Mouse (Mus musculus) gastrocnemius, postnatal 14 days (tissue): ENCODE data around the gene Rasgef1b. TPM values are rescaled to one million over a fixed set of nuclear protein-coding genes. Genes with fewer than 3 reads are reported as not detected.

ENCODE experiments used
- DNase-seq: peaks from one replicate; pipeline ENCODE4 v3.0.0; 2021; ENCODE audit warnings: mixed read lengths
- intact Hi-C: fragments of 180-260 bp; cut with DNase I; formaldehyde crosslinking; loops from one replicate; pipeline ENCODE4 v1.15.1; 2025; ENCODE audit warnings: low total_unique reads
- total RNA-seq, 2 experiments: library from RNA; stranded (reverse); gene quantifications; 2 replicates each; pipeline ENCODE4 v1.2.3; 2021

Rasgef1b gene
- total RNA-seq, 2 experiments from 2014 or later = 1.2 to 1.7 TPM

DNA sequence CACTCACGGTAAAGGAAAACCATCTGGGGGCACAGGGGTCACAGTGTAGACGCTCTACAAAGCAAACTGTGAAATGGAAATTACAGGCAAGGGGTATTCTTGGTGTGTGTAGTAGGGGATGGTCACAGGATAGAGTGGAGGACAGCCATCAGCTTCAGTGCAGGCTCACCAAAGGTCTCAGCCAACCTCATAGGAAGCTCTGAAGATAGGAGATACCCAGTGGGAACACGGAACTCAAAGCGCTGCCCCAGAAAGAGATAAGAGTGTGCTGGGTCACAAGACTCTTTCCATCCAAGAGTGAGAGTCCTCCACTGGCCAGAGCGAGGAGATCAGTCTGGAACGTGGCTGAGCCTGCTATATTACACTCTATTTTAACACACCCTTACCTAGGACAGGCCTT, 166.8 kb downstream of the Rasgef1b start:
- no peak for DNase-seq
- intact Hi-C loops = no loop called here

DNA sequence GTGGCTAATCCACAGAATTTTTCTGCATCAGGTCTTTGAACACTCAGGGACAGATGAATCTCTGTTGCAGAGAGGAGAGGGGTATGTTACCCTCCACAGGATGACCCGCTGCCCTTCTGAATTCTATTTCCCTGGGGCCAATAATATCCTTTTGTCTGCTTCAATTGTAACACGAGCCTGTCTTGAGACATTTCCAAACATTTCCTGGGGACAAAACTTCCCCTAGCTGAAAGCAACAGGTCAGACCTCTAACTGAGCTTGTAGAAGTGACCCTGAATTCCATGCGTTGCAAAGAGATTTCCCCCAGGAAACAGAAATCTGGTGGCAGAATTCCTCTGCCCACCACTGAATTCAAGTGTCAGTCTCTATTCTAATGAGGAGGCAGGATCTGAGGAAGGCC, 169.1 kb downstream of the Rasgef1b start:
- intact Hi-C loops = no loop called here
- DNase-seq = no peak

DNA sequence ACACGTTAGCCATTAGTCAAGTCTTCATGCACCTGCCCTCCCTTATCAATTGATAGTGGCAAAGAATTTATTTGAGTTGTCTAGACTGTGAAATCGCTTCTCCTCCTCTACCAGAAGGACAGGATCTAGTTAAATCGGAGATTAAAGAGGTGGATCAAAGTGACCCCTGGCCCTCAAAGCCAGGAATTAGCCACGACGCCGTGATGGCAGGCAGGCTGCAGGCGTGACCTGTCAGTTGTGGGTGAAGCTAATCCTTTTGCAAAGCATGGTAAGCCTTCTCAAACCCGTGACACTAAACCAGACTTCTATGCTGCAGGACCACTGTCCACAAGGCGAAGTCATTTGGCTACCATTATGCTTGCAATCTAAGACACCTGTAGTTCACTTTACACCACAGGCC, 170.6 kb downstream of the Rasgef1b start:
- intact Hi-C loops = no loop called here
- no peak for DNase-seq

DNA sequence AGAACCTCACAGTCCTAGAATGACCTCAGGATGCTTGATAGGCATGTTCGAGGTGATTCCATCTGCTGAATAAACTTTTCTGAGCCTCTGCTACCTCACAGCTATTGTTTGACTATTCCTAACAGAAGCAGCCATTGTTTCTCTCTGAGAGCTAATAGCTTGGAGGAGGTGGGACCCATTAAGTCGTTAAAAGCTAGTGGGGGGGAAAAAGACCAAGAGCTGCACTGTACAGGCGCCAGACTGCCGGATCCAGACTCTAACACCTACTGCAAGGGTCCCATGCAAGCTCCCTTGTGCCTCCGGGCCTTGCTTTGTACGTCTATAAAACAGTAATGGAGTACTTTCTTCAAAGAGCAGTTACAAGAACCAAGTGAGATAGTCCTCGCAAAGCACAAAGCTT, 176.2 kb downstream of the Rasgef1b start:
- intact Hi-C loops = no loop called here
- DNase-seq = no peak

DNA sequence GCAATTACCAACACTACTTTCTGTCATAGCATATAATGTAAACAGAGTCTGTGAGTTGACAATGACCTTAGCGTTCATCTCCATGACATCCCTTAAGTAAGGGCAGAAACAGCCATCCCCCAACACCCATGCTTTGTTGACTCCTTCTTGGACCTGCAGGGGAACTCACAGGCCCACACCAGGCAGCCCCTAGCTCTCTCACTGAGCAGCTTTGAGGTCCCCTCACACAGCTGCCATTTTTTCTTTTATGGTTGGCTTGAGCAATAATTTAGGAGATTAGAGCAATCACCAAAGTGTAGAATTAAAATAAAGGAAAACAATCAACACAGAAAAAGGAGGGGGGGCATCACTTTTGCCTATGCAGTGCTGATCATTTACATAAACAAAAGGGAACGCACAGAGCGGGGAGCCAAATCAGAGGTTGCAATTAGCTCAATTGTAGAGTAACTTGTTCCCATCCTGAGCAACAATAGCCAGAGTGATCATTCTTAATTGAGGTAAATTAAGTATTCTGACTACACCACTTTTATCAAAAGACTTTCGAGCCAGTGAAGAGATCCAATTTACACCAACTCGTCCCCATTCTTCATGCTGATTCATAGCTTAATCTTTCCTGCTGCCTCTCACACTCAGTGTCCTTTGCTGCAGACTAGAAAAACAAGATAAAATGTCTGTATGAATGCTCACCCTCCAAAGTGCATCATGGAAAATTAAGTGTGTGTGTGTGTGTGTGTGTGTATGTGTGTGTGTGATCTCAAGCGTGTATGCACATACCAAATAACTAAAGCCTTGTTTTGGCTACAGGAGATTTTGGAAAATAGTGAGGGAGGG, 184.0 kb downstream of the Rasgef1b start:
- intact Hi-C loops = no loop called here
- no peak for DNase-seq

DNA sequence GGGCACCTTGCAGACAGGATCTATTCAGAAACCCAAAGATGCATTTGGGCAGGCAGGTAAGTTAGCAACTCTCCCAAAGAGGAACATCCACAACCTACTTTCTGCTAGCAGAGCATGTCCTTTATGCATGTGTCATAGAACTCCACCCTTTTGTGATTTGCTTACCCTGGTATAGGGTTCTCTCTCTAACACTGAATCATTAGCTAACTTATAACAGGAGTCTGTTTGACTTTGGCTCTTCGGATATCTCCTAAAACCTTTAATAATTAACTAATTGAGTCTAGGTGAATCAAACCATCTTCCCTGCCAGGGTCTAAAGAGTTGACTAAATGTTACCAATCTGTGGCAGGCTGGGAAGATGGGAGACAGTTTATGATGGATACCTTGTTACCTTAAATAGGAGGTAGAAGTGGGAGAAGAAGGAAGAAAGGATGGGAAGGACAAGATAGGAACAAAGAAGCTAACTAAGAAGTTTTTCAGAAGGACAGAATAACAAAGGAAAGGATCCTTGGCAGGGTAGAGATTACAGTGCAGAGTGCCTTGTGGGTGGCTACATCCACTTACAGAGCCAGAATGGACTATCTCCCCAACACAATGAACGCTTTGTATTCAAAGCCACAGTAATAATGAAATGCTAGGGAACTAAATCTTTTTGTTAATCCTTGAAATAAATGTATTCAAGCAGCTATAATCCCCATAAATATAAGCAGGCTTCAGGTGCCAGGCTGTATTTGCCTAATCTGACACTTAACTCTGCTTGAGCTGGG, 186.7 kb downstream of the Rasgef1b start:
- no peak for DNase-seq
- intact Hi-C loops = no loop called here

DNA sequence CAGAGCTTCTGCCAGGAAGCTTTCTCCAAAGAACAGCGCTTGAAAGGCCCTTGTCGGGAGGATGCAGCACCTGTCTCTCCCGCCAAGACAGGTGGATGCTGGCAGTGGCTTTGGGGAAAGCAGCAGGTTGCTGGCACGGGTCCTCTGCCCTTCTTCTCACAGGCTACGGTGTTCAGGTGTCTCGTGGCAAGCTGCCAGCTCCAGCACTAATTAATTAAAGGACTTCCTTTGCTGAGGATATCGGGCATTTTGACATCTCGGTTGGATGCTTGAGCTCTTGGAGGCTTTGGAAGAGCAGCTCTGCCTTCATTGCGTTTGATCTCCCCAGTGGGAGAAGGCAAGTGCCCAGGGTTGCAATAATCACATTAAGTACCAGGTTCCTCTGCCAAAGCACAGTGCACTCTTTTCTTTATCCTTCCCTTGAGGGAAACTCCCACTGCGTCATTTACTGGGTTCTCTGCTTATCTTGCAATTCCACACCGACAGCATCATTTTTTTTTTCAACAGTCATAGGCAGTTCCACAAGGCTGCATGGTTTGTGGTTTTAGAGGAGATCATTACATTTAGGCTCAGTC, 187.5 kb downstream of the Rasgef1b start:
- DNase-seq = no peak
- intact Hi-C loops = no loop called here

DNA sequence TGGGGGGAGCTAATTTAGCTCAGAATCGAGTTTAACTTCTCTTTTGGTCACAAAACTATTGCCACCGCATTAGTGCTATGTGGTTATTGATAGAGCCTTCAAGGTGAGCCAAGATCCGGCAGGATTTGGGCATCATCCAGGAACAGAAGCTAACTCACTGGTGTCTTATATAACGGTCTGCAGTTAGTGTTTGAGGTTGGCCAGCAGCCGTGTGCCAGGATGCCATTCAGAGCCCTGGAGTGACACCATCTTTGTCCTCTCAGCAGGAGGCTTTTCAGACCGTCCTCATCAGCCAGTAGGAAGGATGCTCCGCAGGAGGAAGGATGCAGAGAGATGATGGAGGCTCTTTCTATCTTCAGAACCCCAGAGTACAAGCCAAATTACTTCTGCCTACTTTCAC, 195.4 kb downstream of the Rasgef1b start:
- DNase-seq = no peak

DNA sequence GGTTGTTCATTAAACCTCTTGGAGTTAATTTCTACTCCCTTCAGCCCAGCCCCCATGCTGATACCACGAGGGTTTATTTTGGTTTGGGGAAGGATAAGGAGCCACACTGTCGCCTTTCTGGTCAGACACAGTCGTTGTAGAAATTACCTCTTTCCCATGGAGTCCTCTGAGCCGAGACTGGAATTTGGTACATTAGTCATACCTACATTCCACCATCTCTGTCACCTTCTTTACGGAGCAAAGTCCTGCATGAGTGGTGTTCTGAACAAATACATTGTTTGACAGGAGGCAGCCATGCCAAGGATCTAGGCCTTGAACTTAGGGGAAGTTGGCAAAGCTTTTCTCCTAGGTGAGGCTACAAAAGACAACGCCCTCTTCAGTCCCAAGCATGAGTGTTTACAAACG, 202.1 kb downstream of the Rasgef1b start:
- intact Hi-C loops = no loop called here
- no peak for DNase-seq

More for the DNA sequence above, 195.4 kb downstream of the Rasgef1b start:
- intact Hi-C loops = no loop called here

DNA sequence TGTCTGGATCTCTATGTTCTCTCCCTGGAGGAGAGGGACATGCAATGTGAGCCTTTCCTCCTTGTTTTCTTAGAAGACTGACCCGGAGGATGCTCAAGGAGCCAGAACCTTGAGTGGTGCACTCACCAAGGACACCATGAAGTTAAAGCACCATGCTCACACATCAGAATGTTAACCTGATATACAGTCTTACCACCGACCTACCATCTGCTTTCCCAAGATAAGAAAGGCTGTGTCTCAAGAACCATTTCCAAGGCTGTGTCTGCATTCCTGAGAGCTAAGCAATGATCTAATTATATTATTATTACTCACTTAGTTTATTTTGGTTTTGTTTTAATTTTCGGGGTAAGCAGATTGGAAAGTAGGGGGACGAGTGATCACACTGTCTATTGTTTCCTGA, 203.2 kb downstream of the Rasgef1b start:
- intact Hi-C loops = no loop called here

DNA sequence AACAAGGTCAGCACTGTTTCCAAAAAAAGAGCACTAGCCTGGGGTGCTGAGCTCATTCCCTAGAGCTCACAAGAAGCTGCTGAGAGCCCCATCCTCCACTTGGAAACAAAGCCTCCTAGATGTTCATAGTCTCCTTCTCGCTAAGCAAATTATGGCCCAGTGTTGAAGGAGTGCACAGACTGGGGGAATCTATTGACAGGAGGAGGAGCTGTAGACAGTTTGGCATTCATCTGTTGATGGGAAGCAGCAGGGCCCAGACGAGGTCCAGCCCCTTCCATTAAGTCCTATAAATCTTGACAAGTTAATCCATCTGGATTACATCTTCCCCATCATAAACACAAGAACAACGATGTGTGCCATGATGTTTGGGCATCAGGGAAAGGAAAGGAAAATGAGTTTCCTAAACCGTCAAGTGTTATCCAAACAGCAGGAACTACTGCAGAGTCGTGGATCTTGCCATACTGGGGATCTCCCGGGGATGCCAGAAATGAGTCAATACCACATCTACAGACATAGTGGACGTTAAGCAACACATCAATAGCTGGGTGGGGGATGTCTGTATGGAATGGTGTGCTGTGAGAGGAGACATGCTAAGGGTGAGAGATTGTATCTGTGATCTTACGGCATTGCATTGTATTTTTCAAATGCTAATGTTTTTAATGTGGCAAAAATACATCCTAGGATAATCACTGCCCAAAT, 206.1 kb downstream of the Rasgef1b start:
- intact Hi-C loops = no loop called here

More for the DNA sequence above, 203.2 kb downstream of the Rasgef1b start:
- no peak for DNase-seq

DNA sequence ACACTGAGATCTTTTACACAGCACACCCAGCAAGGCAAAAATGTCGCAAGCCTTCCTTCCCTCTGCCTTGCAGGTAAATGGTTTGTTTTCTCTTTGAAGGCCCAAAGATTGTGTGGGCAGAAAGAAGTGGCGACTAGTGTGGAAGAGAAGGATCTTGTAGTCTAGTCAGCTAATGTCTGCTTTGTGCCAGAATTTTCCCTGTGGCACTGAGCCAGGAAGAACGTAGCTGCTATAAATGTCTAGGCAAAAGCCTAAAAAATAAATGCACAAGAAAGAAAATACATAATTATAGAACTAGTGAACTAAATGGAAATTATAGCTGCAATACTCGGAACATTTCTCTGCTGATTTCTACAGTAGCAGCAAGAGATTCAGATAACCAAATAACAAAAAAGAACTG, 207.5 kb downstream of the Rasgef1b start:
- intact Hi-C loops = no loop called here
- no peak for DNase-seq

More for the DNA sequence above, 206.1 kb downstream of the Rasgef1b start:
- no peak for DNase-seq

DNA sequence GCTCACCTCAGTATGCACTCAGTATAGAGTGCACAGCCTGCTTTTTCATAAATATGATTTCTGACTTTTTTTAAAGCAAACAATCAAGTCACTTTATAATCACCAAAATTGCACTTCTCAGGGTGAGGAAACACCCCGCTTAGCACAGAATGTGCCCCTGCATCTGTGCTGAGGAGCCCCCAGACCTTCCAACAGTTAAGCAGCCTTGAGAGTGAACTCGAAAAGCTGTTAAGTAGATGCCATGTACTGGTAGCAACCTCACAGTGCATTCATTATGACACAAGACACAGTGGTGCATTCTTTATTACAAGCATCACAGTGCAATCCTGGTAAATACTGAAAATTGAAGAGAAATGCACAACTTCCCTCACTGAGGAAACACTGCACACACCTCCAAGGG, 209.3 kb downstream of the Rasgef1b start:
- intact Hi-C loops = no loop called here
- no peak for DNase-seq

DNA sequence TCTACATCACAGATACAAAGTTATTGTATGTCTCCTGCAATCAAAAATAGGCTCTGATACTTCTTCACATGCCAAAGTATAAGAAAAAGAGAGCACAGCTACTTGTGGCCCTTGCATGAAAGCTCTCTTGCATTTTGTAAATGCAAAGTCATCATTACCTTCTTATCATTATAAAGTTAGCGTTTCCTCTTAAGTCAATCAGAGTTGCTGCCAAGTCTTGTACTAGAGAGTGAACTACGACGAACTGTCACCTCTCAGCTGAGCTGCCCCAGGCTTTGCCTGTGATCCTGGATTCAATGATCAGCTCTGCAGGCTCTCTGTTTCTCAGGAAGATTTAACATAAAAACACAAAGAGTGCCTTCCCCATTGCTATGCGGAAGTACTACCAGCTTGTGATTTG, 209.8 kb downstream of the Rasgef1b start:
- intact Hi-C loops = no loop called here
- no peak for DNase-seq

DNA sequence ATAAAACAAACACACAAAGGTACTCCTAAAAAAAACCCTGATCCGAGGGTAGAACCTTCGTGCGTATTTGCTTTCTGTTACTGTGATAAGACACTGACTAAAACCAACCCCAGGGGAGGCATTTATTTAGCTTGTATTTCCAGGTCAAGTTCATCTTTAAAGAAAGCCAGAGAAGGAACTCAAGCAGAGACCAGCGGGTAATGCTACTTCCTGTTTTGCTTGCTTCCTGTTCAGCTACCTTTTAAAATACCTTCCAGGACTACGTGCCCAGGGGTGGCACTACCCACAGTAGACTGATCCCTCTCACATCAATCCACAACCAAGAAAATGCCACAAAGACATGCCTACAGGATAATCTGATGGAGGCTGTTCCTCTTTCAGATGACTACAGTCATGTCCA, 212.7 kb downstream of the Rasgef1b start:
- intact Hi-C loops = no loop called here
- no peak for DNase-seq

DNA sequence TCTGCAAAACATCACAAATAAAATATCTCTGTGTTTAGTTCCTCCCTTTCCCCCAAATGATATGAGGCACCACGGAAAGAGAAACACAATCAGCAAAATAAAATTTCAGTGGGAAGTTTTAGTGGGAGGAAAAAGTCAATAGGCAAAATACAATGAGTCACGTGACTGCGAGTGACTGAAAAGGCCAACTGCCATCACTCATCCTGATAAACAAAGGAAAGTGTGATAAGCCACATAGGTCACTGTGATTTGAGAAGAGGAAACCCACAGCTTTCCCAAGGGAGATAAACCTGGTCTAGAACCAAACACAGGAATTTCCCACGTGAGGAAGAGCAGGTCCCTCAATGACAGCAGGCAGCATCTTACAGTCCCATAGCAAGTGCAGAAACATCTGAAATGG, 213.1 kb downstream of the Rasgef1b start:
- DNase-seq = no peak
- intact Hi-C loops = no loop called here

DNA sequence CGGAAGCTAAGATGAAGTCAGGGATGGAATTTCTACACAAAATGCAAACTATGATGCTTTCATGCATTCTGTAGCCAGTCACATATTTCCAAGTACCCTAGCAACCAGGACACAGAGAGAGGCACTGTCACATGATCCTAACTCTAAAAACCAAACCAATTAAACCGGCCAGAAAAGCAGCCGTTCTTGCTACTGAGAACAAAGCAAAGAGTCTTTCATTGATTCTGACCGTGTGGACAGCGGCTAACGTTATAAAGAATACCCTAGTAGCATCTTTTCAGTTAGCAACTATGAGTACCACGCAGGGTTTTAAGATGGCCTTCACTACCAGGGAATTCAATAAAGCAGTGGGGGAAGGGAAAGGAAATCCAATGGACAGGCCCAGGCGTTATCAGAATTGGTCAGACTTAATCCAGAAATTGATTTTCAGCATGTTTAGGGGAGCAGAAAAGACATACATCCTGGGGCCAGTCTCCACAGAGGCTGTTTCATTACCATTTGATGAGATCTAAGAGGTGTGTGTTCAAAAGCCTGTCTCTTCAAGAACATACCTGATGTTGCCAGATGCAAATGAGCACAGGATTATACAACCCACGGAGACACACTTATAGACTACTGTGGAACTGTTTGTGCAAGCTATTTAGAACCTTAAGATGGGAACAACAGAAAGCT, 215.5 kb downstream of the Rasgef1b start:
- DNase-seq = no peak
- intact Hi-C loops = no loop called here

DNA sequence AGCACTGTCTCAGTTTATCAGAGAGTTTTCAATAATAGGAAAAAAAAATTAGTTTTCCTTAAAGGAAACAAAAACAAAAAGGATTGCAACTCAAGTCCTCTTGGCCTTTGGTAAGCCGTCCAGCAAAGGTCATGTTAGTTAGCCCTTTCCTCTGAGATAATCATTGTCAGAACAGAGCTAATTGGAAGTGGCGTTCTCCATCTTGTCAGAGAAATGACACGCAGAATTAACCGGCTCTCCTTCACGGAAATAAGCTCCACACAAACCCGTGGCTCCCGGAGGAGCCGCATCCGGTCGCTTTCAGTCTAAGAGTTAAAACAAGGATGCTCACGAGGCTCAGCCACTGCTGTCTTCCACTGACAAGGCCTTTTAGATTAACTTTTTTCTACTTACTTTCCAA, 217.8 kb downstream of the Rasgef1b start:
- no peak for DNase-seq
- intact Hi-C loops = no loop called here

DNA sequence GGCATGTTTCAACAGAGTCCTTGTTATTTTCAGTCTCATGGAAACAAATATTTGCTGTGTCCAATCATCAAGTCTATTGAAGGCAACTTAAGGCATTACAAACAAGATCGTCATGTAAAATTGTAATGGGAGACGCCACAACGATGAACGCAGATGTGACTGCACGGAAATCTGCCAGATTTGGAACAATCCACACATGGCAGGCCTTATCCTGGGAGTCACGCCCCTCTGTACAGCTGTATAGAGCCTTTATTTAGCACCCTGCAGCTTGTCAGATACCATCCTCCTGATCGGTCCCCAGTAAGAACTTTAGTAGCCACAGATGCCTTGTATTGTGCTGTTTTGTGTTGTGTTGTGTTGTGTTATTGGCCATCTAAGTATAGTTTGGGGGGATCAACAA, 222.8 kb downstream of the Rasgef1b start:
- DNase-seq = no peak
- intact Hi-C loops = no loop called here
